Mouse (Mus musculus) cerebellum, adult 8-10 months (tissue): ENCODE measurements around the gene Rnf167.
A peak's percentile ranks its signal among the peaks of the same experiment; 100 is the strongest.

Source experiments
- DNase-seq: peaks from one replicate; pipeline ENCODE4 v3.0.0; 2022

The Rnf167 gene

GRCm38 (mm10) chr11:70646691-70647650, at the start of gene Rnf167, which contains the start of gene Slc25a11:
Gene Rnf167, plus strand, starts transcription at chr11:70647235.
Gene Slc25a11, minus strand, starts transcription at chr11:70647479.
- peak; percentile 96 for DNase-seq

- no peak for DNase-seq
Observed at GRCm38 (mm10) chr11:70597301-70597700, 49.7 kb upstream of the Rnf167 start.

GRCm38 (mm10) chr11:70598451-70598953, 48.5 kb upstream of the Rnf167 start:
- no peak for DNase-seq

GRCm38 (mm10) chr11:70605024-70605566, 41.9 kb upstream of the Rnf167 start:
- DNase-seq = peak; percentile 73

- DNase-seq = no peak
Observed at GRCm38 (mm10) chr11:70606717-70607116, 40.3 kb upstream of the Rnf167 start.

GRCm38 (mm10) chr11:70607611-70608010, 39.4 kb upstream of the Rnf167 start:
- no peak for DNase-seq

- no peak for DNase-seq
Observed at GRCm38 (mm10) chr11:70608381-70609066, 38.5 kb upstream of the Rnf167 start.

GRCm38 (mm10) chr11:70610752-70611151, 36.3 kb upstream of the Rnf167 start:
- no peak for DNase-seq

- DNase-seq = no peak
Observed at GRCm38 (mm10) chr11:70612505-70612904, 34.5 kb upstream of the Rnf167 start.

GRCm38 (mm10) chr11:70615074-70615473, 32.0 kb upstream of the Rnf167 start:
- peak; percentile 23 for DNase-seq

GRCm38 (mm10) chr11:70615516-70616093, 31.4 kb upstream of the Rnf167 start, which contains the start of gene 4930544D05Rik:
Gene 4930544D05Rik, plus strand, starts transcription at chr11:70615848.
- DNase-seq = no peak

- DNase-seq = no peak
Observed at GRCm38 (mm10) chr11:70619101-70619500, 27.9 kb upstream of the Rnf167 start, which contains the start of gene Chrne. Gene Chrne, minus strand, starts transcription at chr11:70619216.

- DNase-seq = no peak
Observed at GRCm38 (mm10) chr11:70621972-70622814, 24.8 kb upstream of the Rnf167 start.

- DNase-seq = no peak
Observed at GRCm38 (mm10) chr11:70623053-70623742, 23.8 kb upstream of the Rnf167 start.

- DNase-seq = no peak
Observed at GRCm38 (mm10) chr11:70625473-70625872, 21.6 kb upstream of the Rnf167 start.

- no peak for DNase-seq
Observed at GRCm38 (mm10) chr11:70626877-70627276, 20.2 kb upstream of the Rnf167 start.

- no peak for DNase-seq
Observed at GRCm38 (mm10) chr11:70628431-70628830, 18.6 kb upstream of the Rnf167 start.

GRCm38 (mm10) chr11:70629557-70629956, 17.5 kb upstream of the Rnf167 start:
- DNase-seq = no peak

- DNase-seq = no peak
Observed at GRCm38 (mm10) chr11:70630129-70630528, 16.9 kb upstream of the Rnf167 start.

- no peak for DNase-seq
Observed at GRCm38 (mm10) chr11:70635601-70636000, 11.4 kb upstream of the Rnf167 start.

GRCm38 (mm10) chr11:70637764-70638163, 9.3 kb upstream of the Rnf167 start:
- DNase-seq = no peak
